Mouse (Mus musculus) ovary, adult 18-20 months (tissue): ENCODE measurements around the gene Ppp1r26.

Source experiments
- DNase-seq: peaks from one replicate; pipeline ENCODE4 v3.0.0; 2022; ENCODE audit warnings: low spot score, mixed read lengths

Gene Ppp1r26

GRCm38 (mm10) chr2:28498431-28498830, 51.8 kb downstream of the Ppp1r26 start:
- DNase-seq, result no peak

DNA sequence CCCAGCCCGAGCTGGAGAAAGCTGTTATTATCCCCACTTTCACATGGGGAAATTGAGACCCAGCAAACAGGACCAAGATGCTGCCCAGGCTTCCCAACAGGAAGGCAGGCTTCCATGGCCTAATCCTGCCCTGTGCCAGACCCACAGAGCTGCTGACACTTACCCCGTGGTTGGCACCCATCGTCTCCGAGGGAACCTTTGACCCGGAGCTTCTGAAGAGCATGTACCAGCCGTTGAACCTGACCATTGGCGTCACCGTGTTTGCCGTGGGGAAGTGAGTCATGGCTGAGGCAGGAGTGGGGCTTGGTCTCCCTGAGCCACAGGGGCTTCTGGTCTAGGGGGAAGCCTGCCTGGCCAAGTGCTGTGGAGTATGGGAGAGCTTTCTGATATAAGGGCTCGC, 56.4 kb downstream of the Ppp1r26 start:
- no peak for DNase-seq

GRCm38 (mm10) chr2:28504676-28505075, 58.1 kb downstream of the Ppp1r26 start:
- DNase-seq, result no peak
